Mouse (Mus musculus): ENCODE data around the gene Papss1.
A peak's percentile ranks its signal among the peaks of the same experiment; 100 is the strongest.

Gene Papss1

DNA sequence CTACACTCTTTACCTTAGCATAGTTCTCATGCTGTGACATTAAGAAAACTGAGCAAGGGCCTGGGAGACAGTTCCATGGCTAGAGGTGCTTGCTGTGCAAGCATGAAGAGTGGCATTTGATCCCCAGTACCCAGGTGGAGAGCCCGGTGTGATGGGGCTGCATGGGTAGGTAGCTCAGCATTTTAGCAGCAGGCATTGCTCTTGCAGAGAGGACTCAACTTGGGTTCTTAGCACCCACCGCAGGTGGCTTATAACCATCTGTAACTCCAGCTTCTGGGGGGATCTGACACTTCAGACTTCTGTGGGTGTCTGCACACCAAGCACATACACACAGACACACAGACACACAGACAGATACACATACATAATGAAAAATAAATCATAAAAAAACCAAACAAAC lies 69.5 kb downstream of the Papss1 start:
- DNase-seq (ENCODE audit: low spot score in 2 of 2), result no peak

DNA sequence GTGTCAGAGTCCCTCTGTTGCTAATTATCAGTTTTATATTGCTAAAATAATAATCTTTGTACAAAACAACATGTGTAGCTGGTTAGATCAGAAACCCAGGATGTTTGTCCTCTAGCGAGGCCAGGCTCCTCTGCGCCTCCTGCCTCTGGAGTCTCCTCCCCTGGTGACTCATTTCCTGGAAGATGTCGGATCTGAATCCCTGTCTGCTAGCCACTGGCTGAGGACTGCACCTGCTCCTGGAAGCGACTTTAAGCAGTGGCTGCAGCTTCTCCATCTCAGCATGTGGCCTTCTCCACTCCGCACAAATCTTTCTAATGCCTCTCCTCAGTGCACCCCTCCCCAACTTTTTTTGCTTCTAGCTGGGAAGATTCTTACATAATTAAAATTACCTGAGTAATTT lies 71.6 kb downstream of the Papss1 start:
- DNase-seq (ENCODE audit: low spot score in 2 of 2), result no peak

DNA sequence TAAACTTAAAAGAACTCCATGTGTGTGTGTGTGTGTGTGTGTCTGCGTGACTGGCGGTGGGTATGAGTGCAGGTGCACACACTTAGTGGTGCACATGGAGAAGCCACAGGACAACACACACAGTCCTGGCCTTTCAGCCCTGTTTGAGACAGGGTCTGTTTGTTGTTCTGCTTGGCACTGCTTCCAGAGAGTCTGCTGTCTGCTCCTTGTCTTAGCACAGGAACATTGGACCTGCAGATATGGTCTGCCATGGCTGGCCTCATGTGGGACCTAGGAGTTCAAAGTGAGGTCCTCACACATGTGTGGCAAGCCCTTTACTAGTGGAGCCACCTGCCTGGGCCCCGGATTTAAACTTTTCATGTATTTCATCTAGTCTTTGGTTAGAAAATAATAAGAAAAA lies 72.4 kb downstream of the Papss1 start:
- DNase-seq (ENCODE audit: low spot score in 2 of 2), result no peak

DNA sequence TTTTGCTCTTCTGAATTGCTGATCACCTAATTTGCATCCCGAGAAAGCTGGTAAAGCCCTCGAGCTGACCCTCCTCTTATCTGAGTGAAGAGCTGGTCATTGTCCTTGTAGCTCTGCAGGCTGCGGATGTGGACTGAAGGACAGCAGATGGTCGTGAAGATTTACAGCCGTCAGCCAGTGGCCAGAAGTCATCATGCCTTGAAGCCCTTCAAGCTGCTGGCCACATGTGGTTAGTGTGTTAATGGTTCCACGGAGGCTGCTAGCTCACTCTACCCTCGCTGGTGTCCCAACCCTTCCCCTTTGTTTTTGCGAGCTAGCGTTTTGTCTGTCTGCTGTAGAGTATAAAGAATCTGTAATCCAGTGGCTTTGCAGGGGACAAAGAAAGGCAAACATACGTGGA lies 73.1 kb downstream of the Papss1 start:
- DNase-seq (ENCODE audit: low spot score in 2 of 2), result no peak

DNA sequence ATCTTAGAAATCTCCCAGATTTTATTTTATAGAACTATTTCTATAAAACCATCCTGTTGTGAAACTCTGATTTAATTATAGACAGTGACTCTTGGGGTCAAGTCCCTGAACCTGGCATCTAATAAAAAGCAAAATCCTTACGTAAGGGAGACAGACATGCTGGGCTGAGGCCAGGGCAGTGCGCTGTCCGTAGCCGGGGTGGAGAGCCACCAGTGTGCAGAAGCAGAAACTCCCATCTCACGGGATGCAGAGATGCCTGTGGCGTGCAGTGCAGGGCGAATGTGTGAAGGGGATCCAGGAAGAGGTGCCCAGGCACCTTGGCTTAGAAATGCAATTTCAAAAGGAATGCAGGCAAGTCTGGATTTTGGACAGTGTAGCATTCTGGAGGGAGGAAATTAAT lies 73.6 kb downstream of the Papss1 start:
- no peak for DNase-seq (ENCODE audit: low spot score in 2 of 2)

DNA sequence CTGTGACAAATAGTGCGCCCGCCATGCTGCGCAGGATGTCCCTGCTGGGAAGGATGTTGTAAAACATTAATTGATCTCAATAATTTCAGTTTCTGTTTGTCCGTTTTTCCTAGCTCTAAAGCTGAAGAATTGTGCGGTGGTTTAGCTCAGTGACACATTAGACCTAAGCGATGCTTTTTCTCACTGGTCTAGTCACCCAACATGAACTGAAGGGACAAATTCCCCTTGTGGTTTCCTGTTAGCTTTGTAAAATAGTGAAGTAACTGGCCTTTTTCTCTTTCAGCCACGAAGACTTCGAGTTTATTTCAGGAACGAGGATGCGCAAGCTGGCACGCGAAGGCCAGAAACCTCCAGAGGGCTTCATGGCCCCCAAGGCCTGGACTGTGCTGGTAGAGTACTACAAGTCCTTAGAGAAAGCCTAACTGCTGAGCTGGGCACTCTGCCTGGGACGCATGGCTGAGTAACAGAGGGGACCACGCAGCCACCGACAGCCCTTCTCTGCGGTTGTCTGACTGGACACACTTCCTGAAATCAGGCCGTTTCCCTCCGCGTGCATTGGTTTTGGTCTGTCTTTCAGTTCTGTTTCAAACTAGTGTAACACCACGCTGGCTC lies 78.2 kb downstream of the Papss1 start:
- DNase-seq (ENCODE audit: low spot score in 2 of 2), result peak in 1 of 2 experiments; percentile 40

DNA sequence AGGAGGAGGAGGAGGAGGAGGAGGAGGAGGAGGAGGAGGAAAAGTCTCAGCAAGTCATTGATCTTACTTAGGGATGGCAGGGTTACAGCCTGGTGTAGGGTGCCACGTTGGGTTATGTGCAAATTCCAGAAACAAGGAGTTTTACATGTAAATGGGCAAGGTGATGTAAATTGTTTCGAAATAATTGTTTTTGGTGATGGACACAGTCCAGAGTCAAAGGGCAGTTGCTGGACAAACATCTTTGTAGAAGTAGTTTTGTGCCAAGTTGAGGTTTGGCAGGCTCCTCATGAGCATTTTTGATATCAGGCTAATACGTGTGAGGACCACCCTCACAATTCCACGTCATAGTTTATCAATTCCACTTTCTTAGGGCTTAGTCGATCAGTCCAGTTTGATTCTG lies 80.6 kb downstream of the Papss1 start:
- no peak for DNase-seq (ENCODE audit: low spot score in 2 of 2)

DNA sequence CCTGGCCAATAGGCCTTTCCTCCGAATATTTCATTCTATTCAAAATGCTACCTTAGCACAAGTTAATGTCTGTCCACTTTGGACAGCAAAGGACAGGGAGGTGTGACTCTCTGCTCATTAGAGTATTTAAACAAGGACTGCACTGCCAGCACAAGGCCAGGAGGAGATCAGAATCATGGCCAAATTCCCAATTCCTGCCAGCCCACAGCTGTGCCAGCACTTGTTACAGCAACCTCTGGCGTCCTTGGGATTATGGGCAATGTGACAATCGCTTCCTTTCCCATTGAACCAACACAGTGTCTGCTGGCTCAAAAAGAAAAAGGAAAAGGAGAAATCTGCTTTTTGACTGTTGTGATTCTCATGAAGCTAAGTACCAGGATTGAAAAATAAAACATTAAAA lies 89.8 kb downstream of the Papss1 start:
- no peak for DNase-seq (ENCODE audit: low spot score in 2 of 2)

DNA sequence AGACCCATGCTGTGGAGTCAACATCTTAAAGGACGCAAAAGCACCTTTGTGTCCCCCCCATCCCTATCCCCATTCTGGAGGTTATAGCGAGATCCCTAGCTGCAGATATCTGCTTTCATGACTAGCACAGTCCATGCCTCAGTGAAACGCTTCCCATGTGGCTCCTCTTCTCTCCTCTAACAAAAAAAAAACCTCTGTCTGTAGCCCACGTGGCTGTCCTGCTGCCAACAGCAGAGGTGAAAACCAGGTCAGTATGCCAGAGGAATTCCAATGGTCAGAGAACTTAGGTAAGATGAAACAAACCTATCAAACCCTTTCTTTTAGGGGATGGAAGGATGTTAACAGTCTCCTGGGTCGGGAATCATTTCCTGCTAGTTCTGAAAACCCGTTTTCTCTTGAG lies 91.5 kb downstream of the Papss1 start:
- no peak for DNase-seq (ENCODE audit: low spot score in 2 of 2)

DNA sequence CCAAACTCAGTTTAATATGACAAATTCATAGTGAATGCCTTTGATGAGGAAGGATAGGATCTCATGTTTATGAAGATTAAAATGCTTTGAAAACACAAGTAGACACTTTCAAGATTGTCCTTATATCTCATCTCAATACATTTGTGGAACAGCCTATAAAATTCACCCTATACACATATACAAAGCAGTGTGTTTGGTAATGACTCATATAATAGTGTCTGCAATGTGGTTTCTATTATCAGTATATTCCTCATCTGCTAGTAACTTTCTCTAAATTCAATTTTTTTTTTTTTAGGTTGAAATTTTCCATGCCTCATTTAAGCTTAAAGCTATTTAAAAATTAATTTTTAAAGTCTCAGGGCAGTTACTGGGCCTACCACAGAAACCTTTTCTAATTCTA lies 95.6 kb downstream of the Papss1 start:
- no peak for DNase-seq (ENCODE audit: low spot score in 2 of 2)

DNA sequence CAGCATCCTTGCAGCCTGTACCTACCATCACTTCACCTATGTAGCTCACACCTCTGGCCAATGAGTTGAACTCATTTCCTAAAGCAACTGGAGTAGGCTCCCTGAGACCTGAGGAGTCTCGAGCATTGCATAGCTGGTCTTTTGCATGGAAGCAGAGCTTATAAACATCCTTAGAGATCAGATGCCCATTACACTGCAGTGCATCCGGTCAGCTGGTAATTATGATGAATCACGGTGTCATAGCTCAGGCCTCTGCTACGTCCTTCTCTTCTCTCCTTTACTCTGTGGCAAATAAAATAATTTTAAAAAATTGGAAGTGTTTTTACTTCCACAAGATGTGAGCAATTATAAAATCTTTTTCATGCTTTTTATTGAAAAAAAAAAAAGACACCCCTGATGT lies 96.1 kb downstream of the Papss1 start:
- DNase-seq (ENCODE audit: low spot score in 2 of 2), result no peak

DNA sequence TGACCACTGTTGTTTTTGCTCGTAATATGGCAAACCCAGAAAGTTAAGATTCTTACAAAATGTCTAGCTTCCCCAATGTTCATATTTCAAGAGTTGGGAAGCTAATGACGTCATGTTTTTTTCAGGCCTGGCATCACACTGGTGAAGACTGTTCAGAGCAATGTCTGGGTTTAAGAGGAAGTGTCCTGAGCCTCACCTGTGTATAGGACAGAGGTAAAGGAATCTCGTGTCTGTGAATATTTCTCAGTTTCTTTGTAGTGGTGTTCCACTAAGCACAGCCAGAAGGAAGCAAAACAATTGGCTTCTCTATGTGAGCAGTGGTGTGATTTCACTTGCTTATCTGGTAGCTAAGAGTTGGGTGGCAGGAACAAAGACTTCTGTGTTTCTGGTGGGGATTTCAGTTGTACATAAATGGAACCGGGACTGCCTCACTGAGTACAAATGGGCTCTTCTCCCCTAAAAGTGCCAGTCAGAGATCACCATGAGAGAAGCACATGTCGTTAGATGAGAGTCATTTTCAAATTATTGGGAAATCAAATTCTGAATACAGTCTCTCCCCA lies 98.1 kb downstream of the Papss1 start:
- DNase-seq (ENCODE audit: low spot score in 2 of 2), result no peak

DNA sequence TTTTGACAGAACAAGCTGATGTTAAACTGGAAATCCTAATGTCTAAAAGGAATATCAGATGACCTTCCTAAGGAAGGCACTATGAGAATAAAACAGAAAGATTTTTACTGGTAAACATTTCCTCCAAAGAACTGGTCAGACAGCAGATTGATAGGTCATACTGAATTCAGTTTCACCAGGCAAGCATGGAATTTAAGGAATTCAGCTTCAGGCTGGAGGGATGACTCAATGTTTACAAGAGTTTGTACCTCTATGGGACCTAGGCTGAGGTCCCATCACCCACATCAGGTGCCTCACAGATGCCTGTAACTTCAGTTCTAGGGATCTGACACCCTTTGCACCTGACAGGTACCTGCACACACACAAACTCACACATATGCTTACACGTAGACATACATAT lies 105.3 kb downstream of the Papss1 start:
- DNase-seq (ENCODE audit: low spot score in 2 of 2), result no peak

DNA sequence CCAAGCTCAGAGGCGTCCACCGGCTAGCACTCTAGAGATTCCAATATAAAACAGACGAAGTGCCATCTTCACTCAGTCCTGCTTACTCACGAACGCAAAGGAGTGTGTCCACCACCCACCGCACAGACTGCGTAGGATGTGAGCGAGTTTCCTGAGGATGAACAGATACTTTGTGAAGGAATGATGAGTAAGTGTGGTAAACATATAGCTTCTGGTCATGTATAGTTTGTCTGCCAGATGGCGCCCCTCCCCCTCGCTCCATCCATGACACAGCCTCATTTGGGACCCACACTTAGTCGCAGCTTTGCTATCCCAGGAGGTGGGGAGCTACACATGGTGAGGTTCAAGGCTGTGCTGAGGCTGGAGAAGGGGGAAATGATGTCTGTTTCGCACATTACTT lies 121.5 kb downstream of the Papss1 start:
- peak; percentile 42 to 54 for DNase-seq (ENCODE audit: low spot score in 2 of 2)

DNA sequence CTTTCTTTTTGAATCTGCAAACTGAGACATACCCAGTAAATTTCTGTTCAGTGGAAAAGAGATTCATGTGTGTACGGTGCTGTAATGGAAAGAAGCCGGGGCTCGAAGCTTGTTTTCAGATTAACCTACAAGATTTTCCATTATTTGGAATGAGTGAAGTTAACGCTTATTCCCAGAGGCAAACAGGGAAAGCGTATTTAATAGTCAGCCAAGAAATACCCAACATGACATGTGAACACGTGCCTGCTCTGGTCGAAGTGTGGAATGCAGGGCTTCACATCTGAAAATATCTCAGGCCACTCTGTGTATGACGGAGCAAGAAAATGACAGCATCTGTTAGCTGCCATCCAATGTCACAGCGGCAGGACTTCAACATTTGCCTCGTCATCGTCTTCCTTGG lies 125.4 kb downstream of the Papss1 start:
- no peak for DNase-seq (ENCODE audit: low spot score in 2 of 2)

DNA sequence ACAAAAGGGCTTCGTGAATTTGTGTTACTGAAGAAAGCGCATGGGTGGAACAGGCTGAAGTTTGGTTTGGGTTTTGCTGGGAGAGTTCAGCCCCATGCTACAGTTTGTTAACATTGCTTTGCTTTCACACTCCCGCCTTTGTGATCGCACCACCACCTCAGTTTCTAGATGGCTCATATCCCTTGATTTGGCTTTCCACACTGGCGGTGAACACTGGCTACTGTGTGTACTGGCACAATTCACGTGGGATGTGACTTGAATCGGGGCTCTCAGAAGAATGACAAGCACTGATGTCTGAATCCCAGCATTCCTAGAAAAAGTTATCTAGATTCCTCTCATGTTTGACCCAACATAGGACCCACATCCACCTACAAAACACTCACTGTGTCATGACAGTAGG lies 126.0 kb downstream of the Papss1 start:
- DNase-seq (ENCODE audit: low spot score in 2 of 2), result peak in 1 of 2 experiments; percentile 8

DNA sequence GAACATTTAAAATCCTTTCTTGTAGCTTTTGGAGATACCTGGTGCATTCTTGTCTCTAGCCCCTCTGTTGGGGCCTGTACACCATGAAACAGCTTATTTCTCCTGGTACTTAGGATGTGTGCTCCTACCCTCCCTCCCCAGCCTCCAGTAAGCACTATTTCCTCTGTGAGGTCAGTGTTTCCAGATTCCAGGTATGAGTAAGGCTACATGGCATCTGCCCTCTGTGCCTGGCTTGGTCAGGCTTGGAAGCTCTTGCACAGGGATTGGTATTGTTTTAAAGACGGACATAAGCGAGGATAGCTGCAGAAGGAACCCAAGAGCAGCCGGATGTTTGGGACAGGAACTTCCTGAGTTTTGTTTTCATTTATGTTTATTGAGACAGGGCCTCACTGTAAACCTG lies 126.6 kb downstream of the Papss1 start:
- no peak for DNase-seq (ENCODE audit: low spot score in 2 of 2)

Data from frontal cortex, postnatal 14 days (tissue).